Mouse (Mus musculus): ENCODE data around the gene Bcat2.

GRCm38 (mm10) chr7:45568601-45569473 is 1.1 kb upstream of the Bcat2 start:
- no peak for TF ChIP-seq CTCF (IDR thresholded peaks at IDR 0.05)
- no peak; the same call in 1 of the 2 replicates for TF ChIP-seq EP300 (IDR thresholded peaks at IDR 0.05)
